Mouse (Mus musculus): ENCODE results near the gene Dnase1. TPM values are rescaled to one million over a fixed set of nuclear protein-coding genes. Genes with fewer than 3 reads are reported as not detected.
"Not testable (repeated sequence)": the region's sequence is repeated elsewhere in the genome, so short reads cannot be mapped to it uniquely, and the experiment has no call there.

The Dnase1 gene
- total RNA-seq, 2 experiments from 2014 or later: not detected

DNA sequence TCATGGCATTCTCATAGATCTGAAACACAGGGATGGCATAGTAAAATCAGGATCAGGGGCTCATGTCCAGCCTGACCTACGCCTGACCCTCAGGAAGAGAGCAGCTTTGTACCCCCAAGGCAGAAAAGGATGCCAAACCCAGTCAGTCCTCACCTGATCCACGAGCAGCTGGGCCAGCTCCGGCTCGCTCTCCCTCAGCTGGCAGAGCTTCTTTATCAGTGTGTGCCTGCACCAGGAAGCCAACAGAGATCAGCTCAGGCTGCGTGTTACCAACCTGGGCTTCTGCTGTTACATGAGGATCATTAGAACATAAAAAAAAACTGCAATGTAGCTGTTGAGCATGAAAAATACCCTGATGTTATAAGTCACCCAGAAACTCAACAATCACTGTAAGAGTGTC is 3.5 kb downstream of the Dnase1 start:
- DNase-seq: no peak
- intact Hi-C loops (cut with DNase I; ENCODE audit: low total_unique reads): no loop called here

DNA sequence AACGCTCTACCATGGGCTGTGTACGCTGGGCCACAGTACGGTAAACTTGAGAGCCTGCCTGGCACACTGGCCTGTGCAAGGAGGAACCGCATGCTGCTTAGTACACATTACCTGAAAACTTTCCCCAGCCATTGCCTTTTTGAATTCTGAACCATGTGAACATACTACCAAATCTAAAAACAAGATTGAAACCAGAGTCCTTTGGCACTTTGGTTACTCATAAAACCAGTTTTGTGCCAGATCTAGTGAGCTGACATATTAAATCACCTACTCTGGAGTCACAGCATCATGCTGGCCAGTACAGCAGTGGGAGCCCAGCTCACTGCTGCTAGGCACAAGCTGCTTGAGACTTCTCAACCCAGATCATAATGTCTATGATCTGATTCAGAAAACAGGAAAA is 4.9 kb downstream of the Dnase1 start:
- intact Hi-C loops (cut with DNase I; ENCODE audit: low total_unique reads): no loop called here
- no peak for DNase-seq

DNA sequence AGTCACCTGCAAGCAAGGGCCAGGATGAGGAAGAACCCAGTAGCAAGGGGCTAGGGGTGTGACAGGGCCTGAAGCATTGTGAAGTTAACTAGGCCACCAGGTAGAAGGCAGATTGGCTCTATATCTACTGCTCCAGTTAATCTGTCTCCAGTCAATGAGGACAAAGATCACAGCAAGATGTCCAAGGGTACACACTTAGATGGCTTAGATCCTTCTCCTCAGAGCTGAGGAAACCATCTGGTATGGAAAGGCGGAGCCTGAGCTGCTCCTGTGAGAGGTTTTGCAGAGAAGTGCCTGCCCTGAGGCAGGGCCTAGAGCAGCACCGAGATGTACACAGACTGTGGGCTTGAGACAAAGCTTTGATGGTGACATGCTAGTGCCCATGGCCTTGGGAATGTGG is 7.4 kb downstream of the Dnase1 start:
- intact Hi-C loops (cut with DNase I; ENCODE audit: low total_unique reads): no loop called here
- DNase-seq: no peak

DNA sequence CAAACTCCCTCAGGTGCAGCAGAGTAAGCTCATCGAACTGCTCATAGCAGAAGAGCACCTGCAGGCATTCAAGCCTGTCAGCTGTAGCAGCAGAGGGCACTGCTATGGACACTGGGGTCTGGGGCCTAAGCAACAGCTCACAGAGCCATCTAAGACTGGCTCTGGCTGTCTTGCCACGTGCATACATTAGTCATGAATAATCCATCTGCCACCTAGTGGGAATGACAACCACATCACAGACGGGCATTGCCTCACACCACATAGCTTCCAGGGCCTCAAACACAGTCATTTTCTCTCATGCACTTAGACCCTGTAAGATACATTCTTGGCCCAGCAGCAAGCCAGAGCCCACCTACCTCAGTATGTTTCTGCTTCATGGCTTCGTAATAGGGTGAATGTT is 8.8 kb downstream of the Dnase1 start:
- intact Hi-C loops (cut with DNase I; ENCODE audit: low total_unique reads): no loop called here
- no peak for DNase-seq

DNA sequence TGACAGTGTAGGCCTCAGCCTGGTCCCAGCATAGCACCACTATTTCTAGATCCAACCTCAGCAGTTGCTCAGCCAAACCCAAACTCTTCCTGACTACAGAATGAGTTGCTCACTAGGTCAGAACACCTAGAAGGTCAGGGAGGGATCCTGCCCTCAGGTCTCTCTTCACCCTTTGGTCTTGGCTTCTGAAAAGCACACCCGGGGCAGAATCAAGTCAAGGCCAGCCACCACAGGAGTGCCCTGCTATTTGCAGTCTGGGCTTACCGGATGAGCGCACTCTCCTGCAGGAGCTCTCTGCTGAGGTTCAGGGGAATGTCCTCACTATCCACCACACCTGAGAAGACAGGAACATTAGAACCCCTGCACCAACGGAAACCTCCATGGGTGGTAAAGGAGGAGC is 15.9 kb downstream of the Dnase1 start:
- DNase-seq: no peak

DNA sequence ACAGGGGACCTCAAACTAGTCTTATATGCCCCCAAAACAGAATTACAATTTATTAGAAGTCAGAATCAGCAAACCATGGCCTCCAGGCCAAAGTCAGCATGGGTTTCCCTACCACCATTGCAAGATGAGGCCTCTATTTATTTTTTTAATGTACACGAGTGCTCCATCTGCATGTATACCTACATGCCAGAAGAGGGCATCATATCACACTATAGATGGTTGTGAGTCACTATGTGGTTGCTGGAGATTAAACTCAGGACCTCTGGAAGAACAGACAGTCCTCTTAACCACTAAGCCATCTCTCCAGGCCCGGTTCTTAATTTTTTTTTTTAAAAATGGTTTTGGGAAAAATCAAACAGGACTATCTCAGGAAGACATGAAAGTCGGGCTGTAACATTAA is 17.1 kb downstream of the Dnase1 start:
- no peak for DNase-seq
- intact Hi-C loops (cut with DNase I; ENCODE audit: low total_unique reads): no loop called here

More for the DNA sequence above, 15.9 kb downstream of the Dnase1 start:
- intact Hi-C loops (cut with DNase I; ENCODE audit: low total_unique reads): no loop called here

DNA sequence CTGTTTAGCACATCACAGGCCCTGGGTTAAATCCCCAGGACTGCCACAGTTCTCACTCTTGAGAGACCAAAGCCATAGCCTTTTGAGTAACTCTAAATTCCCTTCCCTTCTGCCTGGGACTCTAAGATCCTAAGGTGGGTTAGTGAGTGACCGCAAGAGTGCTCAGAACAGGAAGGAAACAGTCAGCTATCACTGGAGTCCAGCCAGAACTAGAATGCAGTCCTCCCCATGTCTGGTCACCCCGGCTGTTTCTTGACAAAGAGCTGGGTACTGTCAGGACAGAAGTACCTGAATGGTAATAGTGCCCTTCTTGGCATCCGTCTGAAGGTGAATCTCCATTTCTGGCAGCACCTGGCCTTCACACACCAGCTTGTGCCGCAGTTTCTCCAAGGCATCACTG is 28.2 kb downstream of the Dnase1 start:
- intact Hi-C loops (cut with DNase I; ENCODE audit: low total_unique reads): loop anchor here (10.0 kb wide), 1 partner anchor 220 kb away; no protein-coding TSS in a partner anchor
- DNase-seq: no peak

DNA sequence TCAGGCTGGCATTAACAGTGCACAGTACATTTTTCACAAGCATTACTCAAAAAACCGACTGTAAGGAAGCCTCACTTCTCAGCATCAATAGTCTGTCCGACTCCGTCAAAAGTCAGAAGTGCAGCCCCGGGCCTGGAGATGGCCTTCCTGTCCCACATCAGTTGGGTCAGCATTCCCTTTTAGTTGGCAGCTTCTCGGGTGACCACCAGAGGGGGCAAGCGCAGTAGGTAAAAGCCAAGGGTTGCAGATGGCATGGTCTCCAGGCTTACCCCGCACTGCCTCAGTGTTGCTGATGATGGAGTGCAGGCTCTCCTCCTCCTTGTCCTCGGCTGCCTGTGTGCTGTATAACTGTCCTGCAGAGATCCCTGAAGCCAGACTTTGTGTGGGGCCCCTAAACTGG is 31.8 kb downstream of the Dnase1 start:
- intact Hi-C loops (cut with DNase I; ENCODE audit: low total_unique reads): loop anchor here (10.0 kb wide), 1 partner anchor 216 kb away; no protein-coding TSS in a partner anchor
- peak; percentile 41 for DNase-seq

DNA sequence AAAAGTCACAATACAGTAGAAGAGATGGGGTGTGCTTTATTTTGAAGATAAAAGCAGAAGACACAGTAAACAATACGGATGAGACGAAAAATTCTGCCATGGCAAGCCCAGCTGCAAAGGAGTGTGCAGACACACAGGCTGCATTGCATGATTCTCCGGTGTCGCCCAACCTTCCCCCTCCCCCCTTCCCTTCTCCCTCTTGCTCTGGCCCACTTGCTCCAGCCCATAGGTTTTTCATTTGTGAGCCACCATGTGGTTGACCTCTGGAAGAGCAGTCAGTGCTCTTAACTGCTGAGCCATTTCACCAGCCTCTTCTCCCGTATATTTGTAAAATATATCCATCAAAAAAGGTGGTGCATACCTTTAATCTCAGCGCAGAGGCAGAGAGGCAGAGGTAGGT is 37.6 kb downstream of the Dnase1 start:
- intact Hi-C loops (cut with DNase I; ENCODE audit: low total_unique reads): loop anchor here (10.0 kb wide), 1 partner anchor 141 kb away; the partner anchor contains the start of gene Crebbp
- no peak for DNase-seq

DNA sequence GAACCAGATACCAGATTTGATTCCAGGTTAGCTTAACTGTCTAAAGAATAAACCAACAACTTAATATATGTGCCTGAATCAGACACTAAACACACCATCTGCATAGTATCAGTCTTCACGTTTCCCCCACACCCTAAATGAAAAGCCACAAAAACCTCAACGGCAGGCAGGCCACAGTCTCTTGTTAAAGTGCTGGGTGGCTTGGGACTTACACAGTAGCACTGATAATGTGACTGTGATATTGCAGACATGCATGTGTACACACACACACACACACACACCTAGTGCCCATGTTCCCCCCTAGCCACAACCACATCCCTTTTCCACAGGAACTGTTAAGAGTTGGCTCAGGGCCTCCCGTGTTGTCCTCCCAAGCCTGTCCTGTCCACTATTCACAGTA is 38.1 kb downstream of the Dnase1 start:
- DNase-seq: no peak
- intact Hi-C loops (cut with DNase I; ENCODE audit: low total_unique reads): loop anchor here (10.0 kb wide), 1 partner anchor 140 kb away; the partner anchor contains the start of gene Crebbp

DNA sequence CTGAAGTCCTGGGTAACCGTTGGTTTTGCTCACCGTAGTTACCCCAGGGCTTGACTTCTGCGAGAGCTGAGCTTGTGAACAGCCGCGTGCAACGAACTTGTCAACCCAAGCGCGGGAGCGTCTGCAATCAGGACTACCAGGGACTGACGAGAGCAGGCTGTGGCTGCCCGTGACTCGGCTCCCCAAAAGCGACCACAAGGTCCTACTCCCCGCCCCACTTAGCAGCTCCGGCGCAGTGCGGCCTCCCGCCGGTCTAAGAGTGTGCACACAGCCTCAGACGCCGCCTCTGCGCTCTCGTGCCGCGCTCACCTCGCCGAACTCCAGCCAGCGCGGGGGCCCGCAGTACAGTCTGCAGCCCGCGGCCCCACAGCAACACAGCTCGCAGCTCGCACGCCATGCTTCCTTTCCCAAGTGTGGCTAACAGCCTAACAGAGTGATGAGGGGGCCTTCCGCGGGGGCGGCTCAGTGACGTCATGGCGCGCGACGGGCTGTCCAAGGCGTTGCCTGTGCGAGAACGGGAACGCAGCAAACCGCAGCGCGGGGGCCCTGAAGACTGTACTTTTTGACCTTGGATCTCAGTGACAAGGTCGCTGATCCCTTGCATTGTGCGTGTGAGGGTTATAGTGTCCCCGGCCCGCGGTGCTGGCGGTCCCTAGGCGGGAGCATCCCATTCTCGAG is 40.8 kb downstream of the Dnase1 start, which contains the start of gene Trap1:
TSS of gene Trap1 (minus strand) at position 444 of the 678 bp plus-strand sequence.
- DNase-seq: peak; percentile 94
- intact Hi-C loops (cut with DNase I; ENCODE audit: low total_unique reads): loop anchor here (10.0 kb wide), 1 partner anchor 137 kb away; the partner anchor contains the start of gene Crebbp

DNA sequence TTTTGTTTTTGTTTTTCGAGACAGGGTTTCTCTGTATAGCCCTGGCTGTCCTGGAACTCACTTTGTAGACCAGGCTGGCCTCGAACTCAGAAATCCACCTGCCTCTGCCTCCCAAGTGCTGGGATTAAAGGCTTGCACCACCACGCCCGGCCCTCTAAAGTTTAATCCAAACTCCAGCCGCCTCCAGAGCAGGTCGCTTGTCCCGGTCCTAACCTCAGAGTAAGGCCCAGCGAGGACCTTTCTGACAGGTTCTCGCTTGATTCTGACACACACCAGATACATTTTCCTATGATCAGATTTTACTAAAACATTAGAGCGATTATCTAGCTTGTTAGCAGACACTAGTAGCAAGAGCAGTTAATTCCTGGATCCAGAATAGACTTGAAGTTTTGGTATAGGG is 41.6 kb downstream of the Dnase1 start:
- intact Hi-C loops (cut with DNase I; ENCODE audit: low total_unique reads): loop anchor here (10.0 kb wide), 1 partner anchor 136 kb away; the partner anchor contains the start of gene Crebbp

DNA sequence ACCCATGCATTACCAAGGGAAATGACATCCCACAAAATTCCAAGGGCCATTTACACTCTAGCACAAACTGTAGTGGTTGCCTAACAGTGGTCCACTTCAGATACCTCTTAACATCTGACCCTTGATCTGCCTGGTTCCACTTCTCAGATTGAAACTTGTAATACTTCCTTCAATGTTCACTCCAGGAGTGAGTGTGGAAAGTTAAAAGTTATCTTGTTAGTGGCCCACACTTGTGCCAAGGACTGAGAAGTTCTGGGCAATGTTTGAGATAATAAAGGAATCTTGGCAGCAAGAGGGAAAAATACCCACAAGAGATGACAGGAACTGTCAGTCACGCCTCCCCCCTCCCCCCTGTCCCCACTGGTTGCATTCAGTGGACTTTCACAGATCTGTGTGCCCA is 42.9 kb downstream of the Dnase1 start:
- no peak for DNase-seq
- intact Hi-C loops (cut with DNase I; ENCODE audit: low total_unique reads): loop anchor here (10.0 kb wide), 1 partner anchor 135 kb away; the partner anchor contains the start of gene Crebbp

More for the DNA sequence above, 41.6 kb downstream of the Dnase1 start:
- DNase-seq: not testable (repeated sequence)

DNA sequence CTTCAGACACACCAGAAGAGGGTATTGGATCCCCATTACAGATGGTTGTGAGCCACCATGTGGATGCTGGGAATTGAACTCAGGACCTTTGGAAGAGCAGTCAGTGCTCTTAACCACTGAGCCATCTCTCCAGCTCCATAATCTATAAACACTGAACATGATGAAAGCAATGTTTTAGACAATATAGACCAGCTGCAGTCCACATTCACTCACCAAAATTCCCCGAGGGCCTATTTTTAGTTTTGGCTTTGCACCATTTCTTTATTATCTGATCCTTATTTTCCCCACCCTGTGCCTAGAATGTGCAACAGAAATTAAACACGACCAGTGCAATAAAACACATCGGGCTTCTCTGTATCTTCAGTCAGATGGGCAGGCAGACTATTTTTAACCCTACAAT is 43.7 kb downstream of the Dnase1 start:
- DNase-seq; intact Hi-C loops (cut with DNase I; ENCODE audit: low total_unique reads): not testable (repeated sequence)

DNA sequence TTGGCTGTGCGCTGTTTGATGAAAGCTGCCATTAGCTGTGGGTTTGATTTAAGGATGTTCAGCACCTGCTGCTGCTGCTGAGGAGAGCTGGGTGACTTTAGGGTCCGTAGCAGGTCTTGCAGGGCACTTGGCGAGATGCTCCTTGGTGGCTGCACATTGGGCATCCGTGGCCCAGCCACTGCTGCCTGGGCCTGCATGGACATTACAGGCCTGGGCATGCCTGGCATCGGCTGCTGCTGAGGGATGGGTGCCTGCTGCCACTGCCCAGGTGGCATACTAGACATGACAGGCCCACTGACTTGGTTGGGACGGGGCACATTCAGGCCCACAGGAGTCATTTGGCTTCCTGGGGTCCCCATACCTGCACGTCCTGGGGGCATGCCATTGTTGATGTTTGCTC is 48.3 kb downstream of the Dnase1 start:
- no peak for DNase-seq
- intact Hi-C loops (cut with DNase I; ENCODE audit: low total_unique reads): no loop called here

DNA sequence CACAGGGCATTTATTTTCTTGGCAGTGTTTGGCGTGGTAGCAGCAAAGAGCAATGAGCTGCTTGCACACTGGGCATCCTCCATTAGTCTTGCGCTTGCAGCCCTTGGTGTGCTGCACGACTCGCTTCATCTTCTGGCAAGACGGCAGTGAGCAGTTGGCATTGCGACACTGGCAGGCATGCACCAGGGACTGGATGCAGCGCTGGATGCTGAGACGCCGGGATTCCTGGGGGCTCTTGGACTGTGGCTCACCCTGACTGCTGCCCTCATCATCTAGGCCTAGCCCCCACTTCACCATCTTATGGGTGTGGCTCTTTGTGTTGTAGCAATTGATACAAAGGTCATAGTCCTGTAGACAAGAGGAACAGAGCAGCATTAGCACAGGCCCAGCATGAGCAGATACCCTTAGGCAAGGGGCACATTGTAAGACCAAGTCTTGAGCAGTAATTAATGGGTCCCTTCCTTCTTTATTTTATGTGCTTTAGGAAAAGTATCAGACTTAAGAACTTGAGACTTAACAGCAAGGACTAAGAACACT is 49.2 kb downstream of the Dnase1 start:
- intact Hi-C loops (cut with DNase I; ENCODE audit: low total_unique reads): no loop called here

DNA sequence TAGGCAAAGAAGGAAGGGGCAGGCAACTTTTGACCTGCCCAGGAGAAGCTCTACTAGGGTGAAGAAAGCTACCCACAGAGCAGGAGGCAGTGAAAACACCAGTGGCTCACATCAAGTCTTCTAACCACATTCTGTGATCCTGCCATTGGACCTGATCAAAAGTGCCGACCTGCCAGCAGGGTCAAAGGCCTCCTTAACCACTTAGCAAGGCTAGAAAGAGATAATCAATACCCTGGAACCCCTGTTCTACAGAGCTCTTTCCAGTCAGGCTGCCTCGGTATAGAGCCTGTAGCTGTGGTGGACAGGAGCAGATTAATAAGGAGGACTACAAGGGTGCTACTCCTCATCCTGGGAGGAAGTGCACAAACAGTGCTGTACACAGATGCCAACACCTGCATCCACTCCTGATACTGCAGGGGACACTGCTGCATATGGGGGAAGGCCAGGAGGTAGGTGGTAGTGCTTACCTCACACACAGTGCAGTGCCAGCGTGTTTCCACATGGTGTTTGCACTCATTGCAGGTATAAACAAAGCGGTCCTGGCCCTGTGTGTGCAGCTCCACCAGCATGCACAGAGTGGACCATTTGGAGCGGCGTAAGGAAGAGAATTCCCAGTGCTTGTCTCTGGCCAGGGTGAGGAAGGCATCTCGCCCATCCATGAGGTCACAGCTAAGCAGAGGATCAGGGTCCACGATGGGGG is 50.6 kb downstream of the Dnase1 start:
- DNase-seq: no peak
- intact Hi-C loops (cut with DNase I; ENCODE audit: low total_unique reads): no loop called here

More for the DNA sequence above, 49.2 kb downstream of the Dnase1 start:
- DNase-seq: no peak

Data from gastrocnemius, postnatal 14 days (tissue).